Mouse (Mus musculus) erythroblast, adult 5-6 weeks (primary cell): ENCODE measurements around the gene Cnpy3. TPM values are rescaled to one million over a fixed set of nuclear protein-coding genes. Genes with fewer than 3 reads are reported as not detected.
"Not testable (repeated sequence)": the region's sequence is repeated elsewhere in the genome, so short reads cannot be mapped to it uniquely, and the experiment has no call there.

Experiments used
- ATAC-seq: replicated peaks from 2 replicates; pipeline ENCODE4 v1.8.0; 2016; ENCODE audit warnings: moderate number of reproducible peaks, mild to moderate bottlenecking, moderate TSS enrichment, inconsistent platforms; ENCODE audit not compliant: poor library complexity, low FRiP score, severe bottlenecking
- total RNA-seq, 2 experiments: library from RNA; stranded (forward) in 1 of 2; stranded (reverse) in 1 of 2; fragments of 150-400 nt in 1 of 2; fragments of 200-764, 138-1000 nt in 1 of 2; gene quantifications; 2 replicates each; pipeline versions ENCODE4 v1.2.3 to v1.2.4; 2015 to 2017; ENCODE audit warnings: low replicate concordance in 2 of 2

The Cnpy3 gene
- total RNA-seq (2015; ENCODE audit: low replicate concordance), result 6.9 and 8.8 TPM in 2 replicates
- total RNA-seq (2017; ENCODE audit: low replicate concordance), result 7.7 and 18.2 TPM in 2 replicates

- peak; percentile 97 for ATAC-seq
These were observed at the start of gene Cnpy3 for GRCm38 (mm10) chr17:46751794-46752556. Gene Cnpy3, minus strand, starts transcription at chr17:46752214.

DNA sequence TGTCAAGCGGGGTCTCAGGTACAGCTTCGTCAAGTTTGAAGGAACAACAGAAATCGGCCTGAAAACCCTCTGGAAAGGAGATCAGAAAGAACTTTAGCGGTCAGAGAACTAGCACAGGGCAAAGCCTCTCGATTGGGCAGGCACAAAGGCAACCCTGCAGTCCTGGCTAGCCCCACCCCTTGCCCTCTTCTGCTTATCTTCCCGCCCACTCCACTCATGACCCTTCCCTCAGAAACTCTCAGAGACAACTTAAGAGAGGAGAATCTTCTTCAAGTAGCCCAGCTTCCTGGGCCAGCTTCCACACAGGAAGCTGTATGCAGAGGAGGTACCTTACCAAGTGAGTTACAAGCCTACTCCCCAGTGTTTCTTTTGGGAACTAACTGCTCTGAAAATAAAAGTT, 49.7 kb upstream of the Cnpy3 start:
- no peak for ATAC-seq

GRCm38 (mm10) chr17:46799680-46800079, 47.7 kb upstream of the Cnpy3 start:
- ATAC-seq, result no peak

DNA sequence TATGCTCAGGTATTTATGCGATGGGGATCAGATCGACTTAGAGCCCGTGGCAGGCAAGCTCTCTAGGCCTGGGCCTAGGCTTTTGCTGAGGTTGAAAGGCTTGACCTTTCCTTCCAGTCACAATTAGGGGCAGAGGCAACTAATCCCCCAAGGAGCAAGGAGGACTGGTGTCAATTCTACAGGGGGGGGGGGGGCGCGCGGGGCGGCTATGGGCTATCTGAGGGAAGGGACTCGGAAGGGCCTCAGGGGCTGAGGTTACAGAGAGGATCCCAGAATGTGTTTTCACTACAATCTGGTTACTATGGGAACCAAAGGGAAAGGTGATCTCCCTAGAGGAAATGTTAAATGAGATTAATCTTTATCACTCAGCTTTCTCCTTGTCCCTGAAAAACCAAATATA, 45.4 kb upstream of the Cnpy3 start:
- no peak for ATAC-seq

- no peak for ATAC-seq
These were observed 44.7 kb upstream of the Cnpy3 start for GRCm38 (mm10) chr17:46796743-46797142.

- no peak for ATAC-seq
These were observed 40.9 kb upstream of the Cnpy3 start for GRCm38 (mm10) chr17:46792963-46793362.

DNA sequence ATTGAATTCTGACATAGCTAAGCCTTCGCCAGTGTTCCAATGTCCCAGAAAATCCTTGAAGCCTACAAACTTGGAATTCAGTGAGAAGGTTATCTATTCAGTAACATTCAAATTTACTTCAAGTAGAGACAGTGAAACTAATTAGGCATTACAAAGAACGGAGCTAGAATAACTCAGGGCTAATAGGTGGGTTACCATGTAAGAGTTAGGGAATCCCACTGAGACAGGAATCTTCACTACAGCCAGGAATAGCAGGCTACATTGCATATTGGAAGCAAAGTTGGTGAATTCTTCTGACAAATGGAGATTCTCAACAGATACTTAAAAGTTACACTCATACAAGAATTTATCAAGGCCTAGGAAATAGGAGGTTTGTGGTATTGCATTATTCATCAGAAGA, 36.0 kb upstream of the Cnpy3 start:
- ATAC-seq, result not testable (repeated sequence)

- ATAC-seq, result no peak
These were observed 34.9 kb upstream of the Cnpy3 start for GRCm38 (mm10) chr17:46786952-46787351.

- ATAC-seq, result peak; percentile 13; the same call in 1 of the 2 replicates
These were observed 31.2 kb upstream of the Cnpy3 start for GRCm38 (mm10) chr17:46783222-46783565.

GRCm38 (mm10) chr17:46782341-46783221, 30.6 kb upstream of the Cnpy3 start, which contains the start of gene Rpl7l1:
Gene Rpl7l1, minus strand, starts transcription at chr17:46782672.
- ATAC-seq, result peak; percentile 99

DNA sequence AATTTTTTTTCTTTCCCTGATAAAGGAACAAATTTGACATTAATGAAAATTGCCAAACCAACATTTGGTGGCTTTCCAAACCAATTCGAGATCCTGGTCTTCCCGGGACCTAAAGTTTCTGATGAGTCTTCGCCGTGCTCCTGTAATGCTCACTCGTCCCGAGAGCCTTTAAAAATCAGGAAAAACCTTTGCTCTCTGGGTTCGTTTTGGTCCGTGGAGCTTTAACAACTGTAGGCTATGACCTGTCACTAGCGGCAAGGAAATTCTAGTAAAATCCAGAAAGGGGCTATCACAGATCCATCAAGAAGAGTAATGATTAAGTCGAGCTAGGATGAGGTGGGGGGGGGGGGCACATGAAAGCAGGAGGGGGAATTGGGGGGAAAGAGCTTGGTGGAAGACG, 29.9 kb upstream of the Cnpy3 start:
- ATAC-seq, result no peak

- no peak for ATAC-seq
These were observed 24.1 kb upstream of the Cnpy3 start for GRCm38 (mm10) chr17:46776087-46776486.

GRCm38 (mm10) chr17:46775070-46775469, 23.1 kb upstream of the Cnpy3 start:
- no peak for ATAC-seq

DNA sequence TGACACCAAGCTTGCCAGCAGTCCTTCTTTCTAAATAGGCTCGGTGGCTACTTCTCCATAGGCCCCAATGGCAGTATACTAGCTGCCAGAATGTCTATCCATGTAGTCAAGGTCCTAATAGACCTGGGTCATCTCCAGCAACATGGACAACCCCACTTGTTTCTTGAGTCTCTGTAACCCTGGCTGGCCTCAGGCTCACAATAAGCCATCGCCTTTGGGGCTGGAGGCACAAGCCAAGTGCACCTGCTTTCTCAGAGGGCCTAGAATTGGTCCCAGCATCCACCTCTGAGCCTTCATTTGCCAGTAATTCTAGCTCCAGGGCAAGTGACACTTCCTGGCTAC, 22.1 kb upstream of the Cnpy3 start:
- no peak for ATAC-seq

- no peak for ATAC-seq
These were observed 21.5 kb upstream of the Cnpy3 start for GRCm38 (mm10) chr17:46773278-46774130.

- ATAC-seq, result peak; percentile 78
These were observed 20.6 kb upstream of the Cnpy3 start, which contains the start of gene 2310039H08Rik for GRCm38 (mm10) chr17:46772404-46773277. Gene 2310039H08Rik, plus strand, starts transcription at chr17:46772635.

- no peak for ATAC-seq
These were observed 20.0 kb upstream of the Cnpy3 start for GRCm38 (mm10) chr17:46772038-46772403.

- no peak for ATAC-seq
These were observed 19.6 kb upstream of the Cnpy3 start for GRCm38 (mm10) chr17:46771616-46772015.

GRCm38 (mm10) chr17:46771025-46771424, 19.0 kb upstream of the Cnpy3 start:
- ATAC-seq, result no peak
